Mouse (Mus musculus) olfactory bulb, adult 2 months (tissue): ENCODE results near the gene Tjp1.

ENCODE experiments used
- CTCF ChIP-seq: fragments of 200-500 bp; IDR thresholded peaks from 2 replicates; pipeline ENCODE4 v1.5.1; 2012; ENCODE audit warnings: low read depth, mild to moderate bottlenecking, low read length, moderate library complexity; ENCODE audit not compliant: insufficient read depth
- POLR2A ChIP-seq: fragments of 200-500 bp; IDR thresholded peaks from 2 replicates; pipeline ENCODE4 v1.6.1; 2012; ENCODE audit warnings: mild to moderate bottlenecking, low read depth, low read length, moderate library complexity; ENCODE audit not compliant: insufficient read depth

DNA sequence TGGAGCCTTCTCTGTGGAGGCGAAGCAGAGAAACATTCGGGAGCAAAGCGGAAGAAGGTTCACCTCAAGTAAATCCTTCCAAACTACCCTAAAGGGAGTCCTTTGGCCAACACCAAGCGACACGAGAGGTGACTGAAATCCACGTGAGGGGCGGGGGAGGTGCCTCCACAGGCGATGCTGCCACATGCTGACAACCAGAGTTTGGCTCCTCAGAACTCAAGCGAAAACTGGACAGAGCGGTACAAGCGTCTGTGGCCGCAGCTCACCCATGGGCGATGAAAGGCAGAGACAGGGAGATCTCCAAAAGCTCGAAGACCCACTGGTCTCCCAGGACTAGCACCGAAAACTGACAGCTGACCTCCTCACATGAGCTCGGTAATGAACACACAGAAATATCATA, 244.7 kb downstream of the Tjp1 start:
- TF ChIP-seq CTCF (no peak), POLR2A (no peak)
